Mouse (Mus musculus) intestine, embryonic 14.5 days (tissue): ENCODE measurements around the gene Atp2a3. TPM values are rescaled to one million over a fixed set of nuclear protein-coding genes. Genes with fewer than 3 reads are reported as not detected.
A peak's percentile ranks its signal among the peaks of the same experiment; 100 is the strongest.

Experiments used
- ATAC-seq: fragments of 200-750 bp; cut with Nextera tagmentation; replicated peaks from 2 replicates; pipeline ENCODE4 v1.8.0; 2017; ENCODE audit warnings: low read depth, moderate number of reproducible peaks, moderate TSS enrichment, moderate library complexity; ENCODE audit not compliant: low FRiP score, low TSS enrichment
- DNase-seq: peaks from one replicate; pipeline ENCODE4 v3.0.0-alpha.2; 2018; ENCODE audit warnings: low spot score
- H3K27ac ChIP-seq: fragments of 300-500 bp; sonication (generic); 2 replicates; pipeline ENCODE4 v1.5.1; 2014; ENCODE audit warnings: low read depth, mild to moderate bottlenecking, control low read depth
- H3K27me3 ChIP-seq: fragments of 300-500 bp; sonication (generic); replicated peaks from 2 replicates; pipeline ENCODE4 v1.6.1; 2014; ENCODE audit warnings: low read length, control low read depth; ENCODE audit not compliant: control insufficient read depth, insufficient read depth
- H3K36me3 ChIP-seq: fragments of 300-500 bp; sonication (generic); 2 replicates; pipeline ENCODE4 v1.6.1; 2014; ENCODE audit warnings: low read length, control low read depth; ENCODE audit not compliant: control insufficient read depth, insufficient read depth
- H3K4me1 ChIP-seq: fragments of 300-500 bp; sonication (generic); replicated peaks from 2 replicates; pipeline ENCODE4 v1.6.1; 2014; ENCODE audit warnings: low read length, control low read depth, mixed read lengths; ENCODE audit not compliant: control insufficient read depth, insufficient read depth
- H3K4me2 ChIP-seq: fragments of 300-500 bp; sonication (generic); 2 replicates; pipeline ENCODE4 v1.6.1; 2014; ENCODE audit warnings: low read length
- H3K4me3 ChIP-seq: fragments of 300-500 bp; sonication (generic); 2 replicates; pipeline ENCODE4 v1.5.1; 2014; ENCODE audit warnings: low read depth, low read length, control low read depth, mixed read lengths
- H3K9ac ChIP-seq: fragments of 300-500 bp; sonication (generic); 2 replicates; pipeline ENCODE4 v1.6.1; 2014; ENCODE audit warnings: mild to moderate bottlenecking, low read length
- H3K9me3 ChIP-seq: fragments of 300-500 bp; sonication (generic); 2 replicates; pipeline ENCODE4 v1.6.1; 2016; ENCODE audit warnings: low read length, control low read depth; ENCODE audit not compliant: control insufficient read depth
- WGBS: fragments of 180-500 bp; shearing (Covaris S2); extraction: QIAGEN DNeasy Blood & Tissue Kit; methylation state at CpG from one replicate; pipeline ENCODE4 v1.1.7; 2014; 5-methylcytosine and 5-hydroxymethylcytosine counted together
- polyA plus RNA-seq: library from polyadenylated mRNA; unstranded; fragments of >200 nt; fragmentation: Nextera tagmentation; extraction: Ambion mirVana; gene quantifications from 2 replicates; pipeline ENCODE4 v1.2.1, GENCODE M21; 2014

The Atp2a3 gene
- polyA plus RNA-seq, 1 experiment from 2014 or later: 21.4 TPM

DNA sequence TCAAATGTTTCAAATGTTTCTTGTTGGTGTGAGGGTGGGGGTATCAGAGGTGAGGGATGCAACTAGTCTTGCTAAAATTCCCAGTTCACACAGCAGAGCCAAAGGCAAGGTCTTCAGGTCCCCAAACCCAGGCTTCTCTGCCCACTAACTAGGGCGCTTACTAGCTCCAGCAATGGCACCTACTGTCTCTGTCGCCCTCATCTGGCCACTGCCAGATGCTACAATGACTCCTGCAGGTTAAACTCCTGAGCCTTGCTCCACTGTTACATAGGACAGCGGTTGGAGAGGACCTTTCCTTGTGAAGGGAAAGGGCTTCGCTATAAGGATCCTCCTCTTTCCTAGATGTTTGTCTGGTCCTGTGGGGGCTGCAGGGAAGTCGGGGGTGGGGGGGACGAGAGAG is 40.1 kb downstream of the Atp2a3 start:
- ATAC-seq: 0 out of 2 replicates have a peak, but pooled peaks have one; percentile 34
- H3K27me3 ChIP-seq: no peaks in the 10 kb centered on the region

GRCm38 (mm10) chr11:73006377-73006776 is 45.4 kb downstream of the Atp2a3 start:
- peak; percentile 54; the same call in 1 of the 2 replicates for ATAC-seq
- WGBS: 8% methylated on average over 2 of the region's 2 CpGs

More for the DNA sequence above, 40.1 kb downstream of the Atp2a3 start:
- Histone ChIP-seq H3K9ac (no peak overlapping the region), H3K27ac (no peak overlapping the region), H3K9me3 (no peaks in the 10 kb centered on the region), H3K4me3 (no peak overlapping the region), H3K36me3 (no peaks in the 10 kb centered on the region), H3K4me1 (peaks cover 9% of the 10 kb centered on the region), H3K4me2 (no peak overlapping the region)
- peak; percentile 77 for DNase-seq
- 11% methylated on average over 6 of the region's 6 CpGs for WGBS

GRCm38 (mm10) chr11:73007113-73007512 is 46.1 kb downstream of the Atp2a3 start:
- H3K4me1 ChIP-seq: no peaks in the 10 kb centered on the region
- H3K9ac ChIP-seq: no peak overlapping the region
- DNase-seq: no peak
- no peaks in the 10 kb centered on the region for H3K9me3 ChIP-seq
- H3K4me2 ChIP-seq: no peak overlapping the region
- H3K36me3 ChIP-seq: no peaks in the 10 kb centered on the region
- H3K27ac ChIP-seq: no peak overlapping the region
- no peak overlapping the region for H3K4me3 ChIP-seq
- no peaks in the 10 kb centered on the region for H3K27me3 ChIP-seq
- 85% methylated on average over 3 of the region's 3 CpGs for WGBS
- no peak for ATAC-seq

More at GRCm38 (mm10) chr11:73006377-73006776, 45.4 kb downstream of the Atp2a3 start:
- Histone ChIP-seq H3K4me1 (no peaks in the 10 kb centered on the region), H3K27me3 (no peaks in the 10 kb centered on the region), H3K4me3 (no peak overlapping the region), H3K9me3 (no peaks in the 10 kb centered on the region), H3K9ac (no peak overlapping the region), H3K27ac (no peak overlapping the region), H3K36me3 (no peaks in the 10 kb centered on the region), H3K4me2 (no peak overlapping the region)
- DNase-seq: peak; percentile 73

- no peak overlapping the region for H3K4me3 ChIP-seq
- ATAC-seq: no peak
- no peak overlapping the region for H3K9ac ChIP-seq
- no peaks in the 10 kb centered on the region for H3K36me3 ChIP-seq
- H3K27ac ChIP-seq: no peak overlapping the region
- WGBS: 60% methylated on average over 11 of the region's 11 CpGs
- no peaks in the 10 kb centered on the region for H3K27me3 ChIP-seq
- H3K4me2 ChIP-seq: no peak overlapping the region
- H3K9me3 ChIP-seq: no peaks in the 10 kb centered on the region
- no peaks in the 10 kb centered on the region for H3K4me1 ChIP-seq
- peak; percentile 75 for DNase-seq
Measured at GRCm38 (mm10) chr11:73007698-73008481, 46.9 kb downstream of the Atp2a3 start.

- no peaks in the 10 kb centered on the region for H3K36me3 ChIP-seq
- DNase-seq: no peak
- H3K4me3 ChIP-seq: no peak overlapping the region
- no peak overlapping the region for H3K27ac ChIP-seq
- no peak overlapping the region for H3K4me2 ChIP-seq
- H3K9ac ChIP-seq: no peak overlapping the region
- H3K9me3 ChIP-seq: no peaks in the 10 kb centered on the region
- no peaks in the 10 kb centered on the region for H3K4me1 ChIP-seq
- ATAC-seq: no peak
- 64% methylated on average over 2 of the region's 2 CpGs for WGBS
- H3K27me3 ChIP-seq: no peaks in the 10 kb centered on the region
Measured at GRCm38 (mm10) chr11:73008826-73009225, 47.9 kb downstream of the Atp2a3 start.

- H3K27me3 ChIP-seq: no peaks in the 10 kb centered on the region
- DNase-seq (no peak), ATAC-seq (no peak)
- no peak overlapping the region for H3K4me3 ChIP-seq
- H3K4me1 ChIP-seq: no peaks in the 10 kb centered on the region
- no peak overlapping the region for H3K9ac ChIP-seq
- no peaks in the 10 kb centered on the region for H3K9me3 ChIP-seq
- H3K36me3 ChIP-seq: no peaks in the 10 kb centered on the region
- no peak overlapping the region for H3K27ac ChIP-seq
- 55% methylated on average over 13 of the region's 13 CpGs for WGBS
- no peak overlapping the region for H3K4me2 ChIP-seq
Measured at GRCm38 (mm10) chr11:73009531-73010274, 48.7 kb downstream of the Atp2a3 start.

GRCm38 (mm10) chr11:73013981-73014380 is 53.0 kb downstream of the Atp2a3 start:
- DNase-seq (no peak), ATAC-seq (no peak)
- WGBS: 76% methylated on average over 5 of the region's 5 CpGs
- H3K27me3 ChIP-seq: no peaks in the 10 kb centered on the region; the same call in 1 of the 2 replicates
- H3K27ac ChIP-seq: no peak overlapping the region
- no peaks in the 10 kb centered on the region for H3K36me3 ChIP-seq
- H3K9ac ChIP-seq: no peak overlapping the region
- no peak overlapping the region for H3K4me3 ChIP-seq
- H3K4me1 ChIP-seq: no peaks in the 10 kb centered on the region
- no peak overlapping the region for H3K4me2 ChIP-seq
- no peaks in the 10 kb centered on the region for H3K9me3 ChIP-seq

DNA sequence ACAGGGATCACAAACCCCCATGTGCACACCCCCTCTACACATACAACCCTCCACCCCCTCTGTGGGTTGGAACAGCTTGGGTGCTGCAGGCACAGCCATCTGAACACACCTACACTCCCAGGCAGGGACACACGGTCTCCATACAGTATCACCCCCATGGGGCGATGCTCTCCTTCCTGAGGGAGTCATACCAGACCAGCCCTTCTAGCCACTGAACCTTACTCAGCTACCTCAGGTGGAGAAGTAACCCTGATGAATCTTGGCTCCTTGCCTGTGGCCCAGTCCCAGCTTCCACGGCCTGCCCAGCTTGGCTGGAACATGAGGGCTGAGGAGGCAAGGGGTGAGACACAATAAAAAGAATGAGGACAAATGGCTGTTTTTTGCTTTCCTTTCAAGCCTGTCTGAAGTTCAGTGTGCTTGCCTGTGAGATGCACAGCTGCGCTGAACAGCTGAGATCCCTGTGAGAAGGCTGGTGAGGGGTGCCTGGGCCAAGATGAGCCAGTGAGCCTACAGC is 53.9 kb downstream of the Atp2a3 start:
- H3K4me2 ChIP-seq: no peak overlapping the region
- H3K9ac ChIP-seq: no peak overlapping the region
- peaks cover 5% of the 10 kb centered on the region; the same call in 1 of the 2 replicates for H3K4me1 ChIP-seq
- DNase-seq (no peak), ATAC-seq (no peak)
- no peaks in the 10 kb centered on the region for H3K36me3 ChIP-seq
- H3K9me3 ChIP-seq: no peaks in the 10 kb centered on the region
- no peak overlapping the region for H3K27ac ChIP-seq
- no peak overlapping the region for H3K4me3 ChIP-seq
- peaks cover 4% of the 10 kb centered on the region for H3K27me3 ChIP-seq
- WGBS: 80% methylated on average over 4 of the region's 4 CpGs
